Mouse (Mus musculus) megakaryocyte, embryonic 14.5 days (primary cell): ENCODE measurements around the gene 2310007B03Rik. TPM values are rescaled to one million over a fixed set of nuclear protein-coding genes. Genes with fewer than 3 reads are reported as not detected.

Source experiments
- H3K27me3 ChIP-seq: replicated peaks from 2 replicates; pipeline ENCODE3; 2012; ENCODE audit warnings: inconsistent platforms
- H3K36me3 ChIP-seq: replicated peaks from 2 replicates; pipeline ENCODE3; 2012; ENCODE audit warnings: low read length, inconsistent platforms, mixed read lengths
- H3K4me1 ChIP-seq: 2 replicates; pipeline ENCODE4 v1.6.1; 2012; ENCODE audit warnings: inconsistent platforms
- H3K4me3 ChIP-seq: replicated peaks from 2 replicates; pipeline ENCODE3; 2012; ENCODE audit warnings: moderate library complexity, mild to moderate bottlenecking, inconsistent platforms
- H3K9me3 ChIP-seq: 2 replicates; pipeline ENCODE4 v1.6.1; 2012; ENCODE audit warnings: inconsistent platforms
- FLI1 ChIP-seq: IDR thresholded peaks from 2 replicates; pipeline ENCODE4 v1.6.1; 2012; ENCODE audit warnings: low read length, inconsistent platforms, mixed read lengths
- GATA1 ChIP-seq: IDR thresholded peaks from 3 replicates; pipeline ENCODE4 v1.6.1; 2012; ENCODE audit warnings: mixed read lengths, low read length, inconsistent platforms, borderline replicate concordance
- polyA plus RNA-seq: library from polyadenylated mRNA; stranded (reverse); fragments of >175 nt; gene quantifications from 2 replicates; pipeline ENCODE4 v1.2.3, GENCODE M21; 2012; ENCODE audit warnings: low replicate concordance; ENCODE audit not compliant: insufficient read depth

The 2310007B03Rik gene
- polyA plus RNA-seq, 1 experiment = not detected

GRCm38 (mm10) chr1:93176525-93177332 is 16.0 kb upstream of the 2310007B03Rik start:
- no peaks in the 10 kb centered on the region for H3K9me3 ChIP-seq
- H3K27me3 ChIP-seq = peaks cover 88% of the 10 kb centered on the region
- no peak overlapping the region for H3K4me3 ChIP-seq
- peaks cover 12% of the 10 kb centered on the region for H3K4me1 ChIP-seq
- TF ChIP-seq FLI1 (no peak), GATA1 (no peak)
- no peaks in the 10 kb centered on the region for H3K36me3 ChIP-seq

GRCm38 (mm10) chr1:93175849-93176248 is 15.1 kb upstream of the 2310007B03Rik start:
- H3K27me3 ChIP-seq = peaks cover 87% of the 10 kb centered on the region

GRCm38 (mm10) chr1:93174399-93174798 is 13.7 kb upstream of the 2310007B03Rik start:
- Histone ChIP-seq H3K4me3 (no peak overlapping the region), H3K36me3 (no peaks in the 10 kb centered on the region), H3K4me1 (peaks cover 12% of the 10 kb centered on the region), H3K27me3 (peaks cover 84% of the 10 kb centered on the region), H3K9me3 (no peaks in the 10 kb centered on the region)
- TF ChIP-seq FLI1 (no peak), GATA1 (no peak)

More at GRCm38 (mm10) chr1:93175849-93176248, 15.1 kb upstream of the 2310007B03Rik start:
- Histone ChIP-seq H3K9me3 (no peaks in the 10 kb centered on the region), H3K4me1 (peaks cover 12% of the 10 kb centered on the region), H3K36me3 (no peaks in the 10 kb centered on the region), H3K4me3 (no peak overlapping the region)
- no peak for TF ChIP-seq FLI1
- no peak for TF ChIP-seq GATA1

- Histone ChIP-seq H3K36me3 (no peaks in the 10 kb centered on the region), H3K9me3 (no peaks in the 10 kb centered on the region), H3K27me3 (peaks cover 83% of the 10 kb centered on the region), H3K4me3 (no peak overlapping the region), H3K4me1 (peaks cover 12% of the 10 kb centered on the region)
- TF ChIP-seq FLI1 (no peak), GATA1 (no peak)
Observed at GRCm38 (mm10) chr1:93173665-93174064, 12.9 kb upstream of the 2310007B03Rik start.

GRCm38 (mm10) chr1:93168295-93168775 is 7.6 kb upstream of the 2310007B03Rik start, which contains the start of gene Crocc2:
Gene Crocc2 (plus strand): TSS chr1:93168725.
- H3K4me1 ChIP-seq = peaks cover 6% of the 10 kb centered on the region
- H3K9me3 ChIP-seq = no peaks in the 10 kb centered on the region
- no peaks in the 10 kb centered on the region for H3K36me3 ChIP-seq
- no peak within 1 kb of the TSS for H3K4me3 ChIP-seq
- H3K27me3 ChIP-seq = peaks cover 72% of the 10 kb centered on the region
- TF ChIP-seq GATA1 = no peak
- no peak for TF ChIP-seq FLI1

GRCm38 (mm10) chr1:93166346-93167079 is 5.8 kb upstream of the 2310007B03Rik start:
- Histone ChIP-seq H3K9me3 (no peaks in the 10 kb centered on the region), H3K27me3 (peaks cover 68% of the 10 kb centered on the region), H3K36me3 (no peaks in the 10 kb centered on the region), H3K4me3 (no peak overlapping the region), H3K4me1 (peaks cover 4% of the 10 kb centered on the region; the same call in 1 of the 2 replicates)
- no peak for TF ChIP-seq FLI1
- TF ChIP-seq GATA1 = no peak

- Histone ChIP-seq H3K27me3 (peaks cover 70% of the 10 kb centered on the region), H3K4me3 (no peak overlapping the region)
- no peak for TF ChIP-seq FLI1
- no peak for TF ChIP-seq GATA1
Observed at GRCm38 (mm10) chr1:93165447-93165846, 4.7 kb upstream of the 2310007B03Rik start.

GRCm38 (mm10) chr1:93162588-93162987 is 1.8 kb upstream of the 2310007B03Rik start:
- H3K27me3 ChIP-seq = peaks cover 63% of the 10 kb centered on the region
- no peaks in the 10 kb centered on the region for H3K36me3 ChIP-seq
- no peak for TF ChIP-seq FLI1
- no peak for TF ChIP-seq GATA1
- no peak overlapping the region for H3K4me3 ChIP-seq
- H3K9me3 ChIP-seq = no peaks in the 10 kb centered on the region
- H3K4me1 ChIP-seq = peaks cover 4% of the 10 kb centered on the region; the same call in 1 of the 2 replicates

More at GRCm38 (mm10) chr1:93165447-93165846, 4.7 kb upstream of the 2310007B03Rik start:
- H3K4me1 ChIP-seq = peaks cover 4% of the 10 kb centered on the region; the same call in 1 of the 2 replicates
- H3K9me3 ChIP-seq = no peaks in the 10 kb centered on the region
- H3K36me3 ChIP-seq = no peaks in the 10 kb centered on the region

GRCm38 (mm10) chr1:93161921-93162320 is 1.2 kb upstream of the 2310007B03Rik start:
- Histone ChIP-seq H3K36me3 (no peaks in the 10 kb centered on the region), H3K27me3 (peaks cover 65% of the 10 kb centered on the region), H3K4me3 (no peak overlapping the region), H3K4me1 (peaks cover 4% of the 10 kb centered on the region; the same call in 1 of the 2 replicates), H3K9me3 (no peaks in the 10 kb centered on the region)
- TF ChIP-seq GATA1 (no peak), FLI1 (no peak)

GRCm38 (mm10) chr1:93161350-93161749 is 602 bp upstream of the 2310007B03Rik start:
- Histone ChIP-seq H3K4me1 (no peaks in the 10 kb centered on the region; the same call in 1 of the 2 replicates), H3K4me3 (no peak overlapping the region), H3K9me3 (no peaks in the 10 kb centered on the region), H3K27me3 (peaks cover 65% of the 10 kb centered on the region), H3K36me3 (no peaks in the 10 kb centered on the region)
- TF ChIP-seq GATA1 = no peak
- no peak for TF ChIP-seq FLI1
